Mouse (Mus musculus): ENCODE measurements around the gene Sik2. TPM values are rescaled to one million over a fixed set of nuclear protein-coding genes. Genes with fewer than 3 reads are reported as not detected.

The Sik2 gene
- total RNA-seq (2021), result 137 and 141 TPM in 2 replicates
- long read RNA-seq, experiment 1, full-length matches to known transcripts, result 5 of 11 reads
- long read RNA-seq, experiment 1, partial matches to known transcripts, result 1 of 11 reads
- long read RNA-seq, experiment 1, other reads (novel, unspliced or antisense), result 5 of 11 reads
- long read RNA-seq, experiment 2, full-length matches to known transcripts, result 4 of 24 reads
- long read RNA-seq, experiment 2, partial matches to known transcripts, result 3 of 24 reads
- long read RNA-seq, experiment 2, other reads (novel, unspliced or antisense), result 17 of 24 reads

- DNase-seq, result peak; percentile 97
These were observed at the start of gene Sik2 for GRCm38 (mm10) chr9:51008841-51009655. TSS of gene Sik2 (minus strand) at chr9:51009073.

DNA sequence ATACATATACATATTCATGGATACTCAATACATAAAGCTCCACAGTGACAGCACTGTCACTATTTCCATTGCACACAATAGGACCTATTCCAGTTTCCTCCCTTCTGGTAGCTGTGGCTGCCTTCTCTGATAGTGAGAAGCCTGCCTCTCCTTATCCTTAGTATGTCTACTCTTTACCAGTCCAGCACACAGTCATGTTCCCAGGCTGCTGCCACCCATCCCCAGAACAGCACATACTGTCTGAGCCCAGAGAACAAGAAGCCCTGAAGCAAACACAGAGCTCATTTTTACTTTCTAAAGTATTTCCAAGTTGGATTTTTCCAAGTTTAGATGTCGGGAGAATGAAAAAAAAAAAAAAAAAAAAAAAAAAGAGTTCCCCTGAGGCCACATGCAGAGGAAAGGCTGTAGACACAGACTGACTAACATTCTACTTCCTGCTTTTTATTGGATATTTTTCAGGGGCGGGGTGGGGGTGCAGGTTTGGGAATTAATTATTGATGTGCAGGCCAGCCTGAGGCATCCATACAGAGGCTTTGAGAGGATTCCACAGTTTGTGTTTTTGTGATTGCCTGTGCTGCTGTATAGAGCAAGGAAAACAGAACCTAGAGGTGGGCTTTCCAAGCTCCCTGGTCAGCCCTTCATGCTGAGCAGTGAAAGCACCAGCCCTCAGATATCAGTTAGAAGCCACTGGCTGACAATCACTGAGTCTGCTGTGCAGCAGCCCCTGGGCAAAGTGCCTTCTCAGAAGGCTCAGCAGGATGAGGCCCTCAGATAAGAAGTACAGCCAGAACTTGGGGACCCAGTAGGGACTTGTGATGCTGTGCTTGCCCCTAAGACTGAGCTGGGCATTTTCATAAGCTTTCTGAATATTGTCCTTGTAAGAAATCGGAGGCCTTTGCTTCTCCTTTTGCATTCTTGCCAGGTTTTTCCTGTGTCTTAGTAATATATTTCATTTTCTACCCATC, 47.8 kb upstream of the Sik2 start:
- DNase-seq, result no peak

DNA sequence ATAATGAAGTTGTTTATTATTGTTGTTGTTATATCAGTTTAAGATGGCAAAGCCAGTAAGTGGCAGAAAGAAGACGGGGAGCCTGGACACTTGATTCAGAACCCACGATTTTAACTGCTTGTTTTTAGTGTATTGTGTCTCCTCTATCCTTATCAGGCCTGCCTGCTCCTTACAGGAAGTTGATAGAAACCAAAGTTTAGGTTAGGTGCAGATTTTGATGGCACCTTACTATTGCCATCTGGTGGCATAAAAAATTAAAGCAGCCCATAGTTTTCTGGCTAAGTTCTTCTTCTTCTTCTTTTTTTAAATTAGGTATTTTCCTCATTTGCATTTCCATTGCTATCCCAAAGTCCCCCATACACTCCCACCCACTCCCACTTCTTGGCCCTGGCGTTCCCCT, 43.3 kb upstream of the Sik2 start:
- no peak for DNase-seq

- no peak for DNase-seq
These were observed 33.3 kb upstream of the Sik2 start for GRCm38 (mm10) chr9:51042136-51042535.

DNA sequence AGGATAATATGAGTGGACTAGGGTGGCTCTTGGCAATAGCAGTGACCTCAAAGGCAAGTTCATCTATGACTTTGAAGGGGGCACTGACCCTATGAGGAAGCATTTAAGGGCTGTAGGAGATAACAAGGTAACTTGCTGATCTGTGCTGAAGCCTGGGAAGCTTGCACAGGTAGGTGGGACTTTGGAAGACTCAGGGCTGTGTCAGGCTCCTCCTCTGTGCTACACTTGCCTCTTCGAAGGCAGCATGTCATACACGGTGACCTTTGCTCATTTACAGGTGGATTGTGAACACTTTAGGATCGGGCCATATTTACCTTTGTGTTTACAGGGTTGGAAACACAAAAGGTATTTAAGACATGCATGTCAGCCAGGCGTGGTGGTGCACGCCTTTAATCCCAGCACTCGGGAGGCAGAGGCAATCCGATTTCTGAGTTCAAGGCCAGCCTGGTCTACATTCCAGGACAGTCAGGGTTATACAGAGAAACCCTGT, 32.7 kb upstream of the Sik2 start:
- no peak for DNase-seq

DNA sequence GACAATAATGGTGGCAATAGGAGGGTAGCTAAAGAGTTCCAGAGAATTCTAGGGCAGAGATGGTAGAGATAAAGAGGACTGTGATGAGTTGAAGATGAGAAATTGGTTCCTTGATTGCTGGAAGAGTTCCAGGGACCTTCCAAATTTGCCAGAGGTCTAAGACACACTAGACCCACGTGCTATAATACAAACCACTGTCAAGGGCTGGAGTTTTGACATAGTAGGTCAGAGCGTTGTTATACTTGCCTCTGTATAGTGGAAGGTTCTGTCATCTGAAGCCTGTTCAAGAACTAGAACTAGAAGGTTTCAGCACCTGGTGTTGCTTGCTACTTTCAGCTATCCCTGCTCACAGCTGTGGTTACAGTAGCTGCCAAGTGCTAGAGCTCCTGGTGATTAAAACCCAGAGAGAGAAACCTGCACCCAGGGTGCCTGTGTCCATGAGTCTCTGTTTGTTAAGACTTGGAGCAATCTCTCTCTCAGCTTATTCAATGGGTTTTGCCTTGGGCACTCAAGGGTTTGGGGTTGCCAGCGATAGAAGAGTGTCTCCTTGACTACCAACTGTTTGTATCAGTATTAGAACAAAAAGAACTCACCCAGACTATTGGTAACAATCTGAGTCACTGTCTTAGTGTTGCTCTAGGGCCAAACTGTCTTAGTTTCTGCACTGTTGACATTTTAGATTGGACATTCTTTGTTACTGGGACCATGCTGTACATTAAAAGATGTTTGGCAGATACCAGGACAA, 24.1 kb upstream of the Sik2 start:
- DNase-seq, result no peak

- no peak for DNase-seq
These were observed 23.4 kb upstream of the Sik2 start for GRCm38 (mm10) chr9:51032291-51032690.

DNA sequence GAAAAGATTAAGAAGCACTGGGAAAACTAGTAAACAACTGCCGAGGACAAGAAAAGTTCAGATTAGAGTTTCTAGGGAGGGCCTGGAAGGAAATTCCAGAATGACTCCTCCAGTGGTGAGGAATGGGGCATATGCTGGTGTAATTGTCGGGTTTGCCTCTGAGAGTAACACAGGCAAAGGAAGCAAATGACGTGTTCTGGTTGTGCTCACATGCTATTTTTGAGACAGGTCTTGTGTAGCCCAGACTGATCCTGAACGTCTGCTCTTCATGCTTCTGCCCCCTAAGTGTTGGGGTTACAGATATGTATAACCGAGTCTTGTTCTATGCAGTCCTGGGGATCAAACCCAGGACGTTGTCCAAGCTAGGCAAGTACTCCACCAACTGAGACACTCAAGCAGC, 22.7 kb upstream of the Sik2 start:
- DNase-seq, result no peak

GRCm38 (mm10) chr9:51030147-51030546, 21.3 kb upstream of the Sik2 start:
- DNase-seq, result no peak

GRCm38 (mm10) chr9:51026952-51027351, 18.1 kb upstream of the Sik2 start:
- DNase-seq, result no peak

- DNase-seq, result no peak
These were observed 12.4 kb upstream of the Sik2 start for GRCm38 (mm10) chr9:51021123-51021795.

- DNase-seq, result no peak
These were observed 11.5 kb upstream of the Sik2 start for GRCm38 (mm10) chr9:51020351-51020750.

DNA sequence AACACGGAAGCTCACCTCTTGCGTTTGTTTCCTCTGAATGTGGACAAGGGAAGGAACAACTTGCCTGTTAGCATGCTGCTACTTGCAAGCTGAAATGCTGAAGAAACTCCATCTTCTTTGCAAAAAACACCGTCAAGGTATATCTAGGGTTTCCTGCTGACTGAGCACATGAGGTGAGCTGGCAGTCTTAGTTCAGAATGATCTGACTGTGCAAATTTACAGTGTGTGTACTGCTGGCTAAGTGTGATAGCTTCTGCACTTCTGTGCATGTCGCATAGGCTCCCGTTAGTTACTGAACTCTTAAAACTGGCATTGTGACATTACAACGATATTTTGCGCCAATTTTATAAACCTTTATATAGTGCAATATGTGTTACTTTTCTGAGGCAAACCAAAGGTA, 10.8 kb upstream of the Sik2 start:
- DNase-seq, result no peak

GRCm38 (mm10) chr9:51015732-51016131, 6.9 kb upstream of the Sik2 start:
- DNase-seq, result peak; percentile 32

- DNase-seq, result no peak
These were observed 4.8 kb upstream of the Sik2 start for GRCm38 (mm10) chr9:51013644-51014043.

DNA sequence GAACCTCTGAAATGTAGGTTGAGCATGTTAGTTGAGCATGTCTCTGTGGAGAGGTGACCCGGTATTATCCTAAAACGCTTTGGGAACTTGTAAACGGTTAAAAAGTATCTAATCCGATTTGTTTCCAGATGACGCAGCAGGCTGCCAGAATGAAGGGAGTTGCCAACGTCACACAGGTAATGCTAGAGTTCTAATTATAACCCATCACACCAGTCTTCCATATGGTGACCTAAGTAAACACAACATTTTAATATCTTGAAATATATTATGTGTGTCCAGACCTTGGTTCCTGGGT, 730 bp upstream of the Sik2 start:
- peak; percentile 8 for DNase-seq

- DNase-seq, result no peak
These were observed 619 bp downstream of the Sik2 start for GRCm38 (mm10) chr9:51008068-51008840.

DNA sequence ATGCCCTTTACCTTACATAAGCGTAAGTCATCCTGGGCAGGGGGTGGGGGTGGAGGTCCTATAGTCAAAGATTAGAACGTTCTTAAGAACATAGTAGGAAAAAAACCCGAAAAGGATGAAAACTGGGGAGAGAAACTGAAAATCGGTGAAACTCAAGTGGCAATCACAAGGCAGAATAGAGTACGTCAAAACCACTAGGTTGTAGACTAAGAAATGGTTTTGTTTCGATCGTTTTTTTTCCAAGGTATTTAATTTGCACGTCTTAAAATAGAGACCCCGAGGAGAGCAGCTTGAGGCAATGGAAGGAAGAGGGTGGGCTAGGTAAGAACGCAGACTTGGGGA, 1.2 kb downstream of the Sik2 start:
- no peak for DNase-seq

GRCm38 (mm10) chr9:51006846-51007245, 2.0 kb downstream of the Sik2 start:
- DNase-seq, result peak; percentile 75

- no peak for DNase-seq
These were observed 4.8 kb downstream of the Sik2 start for GRCm38 (mm10) chr9:51004062-51004461.

DNA sequence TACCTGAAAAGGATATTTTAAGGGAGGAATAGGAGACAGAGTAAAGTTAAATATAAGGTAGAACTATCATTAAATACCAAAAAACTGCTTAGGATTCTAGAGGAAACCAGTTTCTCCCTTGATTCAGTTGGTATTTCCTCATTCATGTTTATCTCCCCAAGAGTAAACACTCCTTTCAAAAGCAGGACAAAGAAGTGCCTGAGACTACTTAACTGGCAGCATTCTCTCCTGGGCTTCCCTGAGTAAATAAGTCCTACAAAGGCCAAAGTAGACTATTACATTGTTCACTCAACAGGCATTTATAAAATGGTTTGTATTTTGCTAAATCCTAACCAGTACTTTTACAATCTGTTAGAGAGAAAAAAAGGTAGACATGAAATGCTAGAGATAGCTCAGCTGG, 22.2 kb downstream of the Sik2 start:
- DNase-seq, result no peak

All from adrenal gland, postnatal 14 days (tissue).